Mouse (Mus musculus) myocyte (in vitro differentiated cells): ENCODE results near the gene Id3. TPM values are rescaled to one million over a fixed set of nuclear protein-coding genes. Genes with fewer than 3 reads are reported as not detected.
"Not testable (repeated sequence)": the region's sequence is repeated elsewhere in the genome, so short reads cannot be mapped to it uniquely, and the experiment has no call there.

Experiments used
- H3K27me3 ChIP-seq: one replicate; pipeline ENCODE4 v1.6.1; 2011; ENCODE audit not compliant: control insufficient read depth, insufficient read depth, insufficient read length
- H3K36me3 ChIP-seq: one replicate; pipeline ENCODE4 v1.6.1; 2011; ENCODE audit not compliant: control insufficient read depth, insufficient read depth
- H3K4me2 ChIP-seq: one replicate; pipeline ENCODE4 v1.6.1; 2011; ENCODE audit warnings: low read depth, control low read depth
- H3K4me3 ChIP-seq: one replicate; pipeline ENCODE4 v1.5.1; 2011; ENCODE audit warnings: mild to moderate bottlenecking, control low read depth, moderate library complexity
- H3K79me2 ChIP-seq: one replicate; pipeline ENCODE4 v1.6.1; 2011; ENCODE audit not compliant: control insufficient read depth, insufficient read depth
- H3ac ChIP-seq: one replicate; pipeline ENCODE4 v1.6.1; 2011; ENCODE audit not compliant: control insufficient read depth, insufficient read length
- CEBPB ChIP-seq: IDR thresholded peaks from 2 replicates; pipeline ENCODE4 v1.6.1; 2011; ENCODE audit warnings: mild to moderate bottlenecking, moderate library complexity; ENCODE audit not compliant: poor library complexity, insufficient read depth, severe bottlenecking
- E2F4 ChIP-seq: IDR thresholded peaks from one replicate; pipeline ENCODE4 v1.6.1; 2011; ENCODE audit warnings: mild to moderate bottlenecking, control low read depth, moderate library complexity; ENCODE audit not compliant: insufficient read depth
- MAX ChIP-seq: IDR thresholded peaks from one replicate; pipeline ENCODE4 v1.6.1; 2011; ENCODE audit warnings: low read depth, mild to moderate bottlenecking, control low read depth
- MYOD1 ChIP-seq, 3 experiments: IDR thresholded peaks; one replicate each; pipeline ENCODE4 v1.6.1; 2011; ENCODE audit warnings: control low read depth in 2 of 3, low read depth in 2 of 3, mild to moderate bottlenecking in 2 of 3, moderate library complexity in 1 of 3; ENCODE audit not compliant: insufficient read length in 2 of 3, control insufficient read depth in 1 of 3
- MYOG ChIP-seq, 3 experiments: IDR thresholded peaks; one replicate each; pipeline ENCODE4 v1.6.1; 2011; ENCODE audit warnings: control low read depth in 2 of 3, low read depth in 2 of 3, mild to moderate bottlenecking in 2 of 3; ENCODE audit not compliant: insufficient read length in 2 of 3, control insufficient read depth in 1 of 3, insufficient read depth in 1 of 3
- POLR2A ChIP-seq: IDR thresholded peaks from one replicate; pipeline ENCODE4 v1.6.1; 2011; ENCODE audit warnings: low read depth, mild to moderate bottlenecking, control low read depth, moderate library complexity; ENCODE audit not compliant: insufficient read length
- POLR2AphosphoS2 ChIP-seq: IDR thresholded peaks from one replicate; pipeline ENCODE4 v1.6.1; 2011; ENCODE audit warnings: low read depth, control low read depth; ENCODE audit not compliant: insufficient read length
- REST ChIP-seq: IDR thresholded peaks from one replicate; pipeline ENCODE4 v1.6.1; 2011; ENCODE audit warnings: mild to moderate bottlenecking, control low read depth, moderate library complexity; ENCODE audit not compliant: insufficient read depth, insufficient read length
- SRF ChIP-seq: IDR thresholded peaks from one replicate; pipeline ENCODE4 v1.6.1; 2011; ENCODE audit warnings: low read depth; ENCODE audit not compliant: control insufficient read depth, insufficient read length
- TCF12 ChIP-seq: IDR thresholded peaks from one replicate; pipeline ENCODE4 v1.6.1; 2011; ENCODE audit warnings: mild to moderate bottlenecking, control low read depth; ENCODE audit not compliant: poor library complexity, insufficient read depth, severe bottlenecking
- TCF3 ChIP-seq: IDR thresholded peaks from one replicate; pipeline ENCODE4 v1.6.1; 2011; ENCODE audit warnings: low read depth, control low read depth; ENCODE audit not compliant: insufficient read length
- USF1 ChIP-seq: IDR thresholded peaks from one replicate; pipeline ENCODE4 v1.6.1; 2011; ENCODE audit warnings: low read depth, mild to moderate bottlenecking, control low read depth, moderate library complexity
- polyA plus RNA-seq: library from polyadenylated mRNA; unstranded; fragments of >200 nt; fragmentation: generic; extraction: Trizol; gene quantifications from one replicate; pipeline ENCODE4 v1.2.1, GENCODE M21; 2012; ENCODE audit warnings: missing spikeins

Id3 gene
- polyA plus RNA-seq, 1 experiment = 15.2 TPM

GRCm38 (mm10) chr4:136098446-136098845 is 44.9 kb upstream of the Id3 start:
- TF ChIP-seq CEBPB = no peak
- TF ChIP-seq MAX = no peak
- no peak for TF ChIP-seq MYOD1 (IDR thresholded peaks at IDR 0.05; ENCODE audit: control insufficient read depth in 1 of 3, insufficient read length in 2 of 3, low read depth in 2 of 3)
- TF ChIP-seq POLR2A = no peak
- no peak for TF ChIP-seq E2F4
- no peak for TF ChIP-seq TCF3
- TF ChIP-seq REST = no peak
- TF ChIP-seq TCF12 = no peak
- no peak for TF ChIP-seq SRF

GRCm38 (mm10) chr4:136100396-136101070 is 42.8 kb upstream of the Id3 start:
- Histone ChIP-seq H3ac (no peak overlapping the region), H3K4me3 (no peak overlapping the region), H3K36me3 (no peaks in the 10 kb centered on the region), H3K79me2 (no peaks in the 10 kb centered on the region), H3K4me2 (no peak overlapping the region), H3K27me3 (no peaks in the 10 kb centered on the region)
- TF ChIP-seq TCF12 (no peak), POLR2AphosphoS2 (no peak), MAX (no peak), USF1 (no peak), CEBPB (no peak), E2F4 (no peak), MYOD1 (IDR thresholded peaks at IDR 0.05; ENCODE audit: control insufficient read depth in 1 of 3, insufficient read length in 2 of 3, low read depth in 2 of 3) (no peak), SRF (no peak), POLR2A (no peak), REST (no peak), MYOG (IDR thresholded peaks at IDR 0.05; ENCODE audit: control insufficient read depth in 1 of 3, insufficient read depth in 1 of 3, insufficient read length in 2 of 3, low read depth in 2 of 3) (no peak), TCF3 (no peak)

More at GRCm38 (mm10) chr4:136098446-136098845, 44.9 kb upstream of the Id3 start:
- Histone ChIP-seq H3K4me2 (no peak overlapping the region), H3K27me3 (no peaks in the 10 kb centered on the region), H3K79me2 (no peaks in the 10 kb centered on the region), H3K4me3 (no peak overlapping the region), H3K36me3 (no peaks in the 10 kb centered on the region), H3ac (no peak overlapping the region)

GRCm38 (mm10) chr4:136101753-136102152 is 41.5 kb upstream of the Id3 start:
- H3K4me2 ChIP-seq, H3ac ChIP-seq, H3K4me3 ChIP-seq, H3K27me3 ChIP-seq, H3K36me3 ChIP-seq, H3K79me2 ChIP-seq: not testable (repeated sequence)

- Histone ChIP-seq H3K4me3 (no peak overlapping the region), H3K4me2 (no peak overlapping the region)
Measured at GRCm38 (mm10) chr4:136104590-136105337, 38.5 kb upstream of the Id3 start.

GRCm38 (mm10) chr4:136106880-136107301 is 36.4 kb upstream of the Id3 start:
- H3K79me2 ChIP-seq = no peaks in the 10 kb centered on the region
- no peak overlapping the region for H3K4me2 ChIP-seq
- H3ac ChIP-seq = no peak overlapping the region
- no peaks in the 10 kb centered on the region for H3K27me3 ChIP-seq
- TF ChIP-seq USF1 (no peak), TCF12 (no peak), MYOG (IDR thresholded peaks at IDR 0.05; ENCODE audit: control insufficient read depth in 1 of 3, insufficient read depth in 1 of 3, insufficient read length in 2 of 3, low read depth in 2 of 3) (no peak), POLR2AphosphoS2 (no peak), CEBPB (no peak), POLR2A (no peak), E2F4 (no peak), SRF (no peak), REST (no peak), MYOD1 (IDR thresholded peaks at IDR 0.05; ENCODE audit: control insufficient read depth in 1 of 3, insufficient read length in 2 of 3, low read depth in 2 of 3) (no peak), MAX (no peak), TCF3 (no peak)
- H3K4me3 ChIP-seq = no peak overlapping the region
- H3K36me3 ChIP-seq = no peaks in the 10 kb centered on the region

More at GRCm38 (mm10) chr4:136104590-136105337, 38.5 kb upstream of the Id3 start:
- Histone ChIP-seq H3K27me3 (no peaks in the 10 kb centered on the region), H3ac (no peak overlapping the region), H3K79me2 (no peaks in the 10 kb centered on the region), H3K36me3 (no peaks in the 10 kb centered on the region)
- TF ChIP-seq CEBPB = no peak
- no peak for TF ChIP-seq MAX
- no peak for TF ChIP-seq SRF
- no peak for TF ChIP-seq MYOG (IDR thresholded peaks at IDR 0.05; ENCODE audit: control insufficient read depth in 1 of 3, insufficient read depth in 1 of 3, insufficient read length in 2 of 3, low read depth in 2 of 3)
- TF ChIP-seq MYOD1 (IDR thresholded peaks at IDR 0.05; ENCODE audit: control insufficient read depth in 1 of 3, insufficient read length in 2 of 3, low read depth in 2 of 3) = no peak
- TF ChIP-seq USF1 = no peak
- no peak for TF ChIP-seq POLR2AphosphoS2
- TF ChIP-seq E2F4 = no peak
- TF ChIP-seq TCF12 = no peak
- no peak for TF ChIP-seq POLR2A
- TF ChIP-seq TCF3 = no peak
- no peak for TF ChIP-seq REST
